Mouse (Mus musculus): Measurements from ENCODE around the gene Herc4. TPM values are rescaled to one million over a fixed set of nuclear protein-coding genes. Genes with fewer than 3 reads are reported as not detected.

The Herc4 gene
- polyA plus RNA-seq, 2 experiments: 21.5 to 33.7 TPM

DNA sequence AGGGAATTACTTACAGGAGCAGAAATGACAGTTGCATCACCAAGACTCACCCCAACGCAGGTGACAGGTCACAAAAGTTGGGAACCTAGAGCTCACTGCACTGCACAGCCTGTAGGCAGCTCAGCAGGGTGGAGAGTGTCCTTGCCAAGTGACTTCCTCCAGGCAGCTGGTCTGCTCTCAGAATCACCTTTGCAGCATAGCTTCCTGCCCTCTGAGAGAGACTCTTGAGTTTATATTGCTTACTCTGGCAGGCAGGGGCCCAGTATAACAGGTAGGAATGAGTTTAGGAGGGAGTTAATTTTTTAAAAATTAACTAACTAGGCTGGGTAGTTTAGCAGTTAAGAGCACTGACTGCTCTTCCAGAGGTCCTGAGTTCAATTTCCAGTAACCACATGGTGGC lies 70.1 kb downstream of the Herc4 start:
- Histone ChIP-seq H3K9ac (replicated peaks) (no peak overlapping the region), H3K27me3 (ENCODE audit: control insufficient read depth, insufficient read depth, low read length) (no peaks in the 10 kb centered on the region), H3K4me1 (replicated peaks; ENCODE audit: control insufficient read depth in 2 of 2, insufficient read depth in 2 of 2, low read length in 1 of 2) (no peaks in the 10 kb centered on the region), H3K9me3 (ENCODE audit: control insufficient read depth, low read length) (no peaks in the 10 kb centered on the region), H3K4me2 (ENCODE audit: low read depth) (no peak overlapping the region), H3K36me3 (replicated peaks; ENCODE audit: control insufficient read depth, insufficient read depth, low read depth) (peaks cover 55% of the 10 kb centered on the region), H3K4me3 (ENCODE audit: insufficient read depth in 1 of 2, low read depth in 2 of 2, low read length in 2 of 2) (no peak overlapping the region), H3K27ac (no peak overlapping the region)
- WGBS (ENCODE audit: insufficient replicate concordance): 64% methylated on average over 1 of the region's 1 CpGs
- ATAC-seq (ENCODE audit: insufficient read depth) (no peak), DNase-seq (ENCODE audit: low read depth in 3 of 3, low spot score in 3 of 3) (no peak)
- TF ChIP-seq CTCF (IDR thresholded peaks at IDR 0.05; ENCODE audit: low read depth): no peak
- no peak for TF ChIP-seq EP300 (IDR thresholded peaks at IDR 0.05; ENCODE audit: low read depth)

DNA sequence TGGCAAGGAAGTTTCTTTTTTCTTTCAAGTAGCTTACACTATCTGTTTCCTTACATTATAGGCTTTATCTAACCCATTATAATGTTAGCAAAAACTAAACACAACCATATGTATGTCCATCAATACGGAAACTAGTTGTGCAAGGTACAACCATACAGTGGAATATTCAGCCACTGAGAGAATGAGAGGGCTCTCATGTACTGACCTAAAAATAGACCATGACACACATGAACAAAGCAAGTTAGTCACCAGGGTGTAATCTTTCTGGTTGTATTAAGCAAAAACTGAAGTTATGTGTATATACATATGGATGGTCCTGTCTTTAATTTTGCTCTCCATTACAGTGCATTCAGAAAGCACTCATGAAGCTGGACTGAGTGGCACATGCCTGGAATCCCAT lies 83.5 kb downstream of the Herc4 start:
- no peak for DNase-seq (ENCODE audit: low read depth in 3 of 3, low spot score in 3 of 3)
- Histone ChIP-seq H3K4me3 (ENCODE audit: insufficient read depth in 1 of 2, low read depth in 2 of 2, low read length in 2 of 2) (no peak overlapping the region), H3K9me3 (ENCODE audit: control insufficient read depth, low read length) (no peaks in the 10 kb centered on the region), H3K27me3 (ENCODE audit: control insufficient read depth, insufficient read depth, low read length) (no peaks in the 10 kb centered on the region), H3K27ac (no peak overlapping the region), H3K9ac (replicated peaks) (no peak overlapping the region), H3K4me2 (ENCODE audit: low read depth) (no peak overlapping the region), H3K4me1 (replicated peaks; ENCODE audit: control insufficient read depth in 2 of 2, insufficient read depth in 2 of 2, low read length in 1 of 2) (no peaks in the 10 kb centered on the region), H3K36me3 (replicated peaks; ENCODE audit: control insufficient read depth, insufficient read depth, low read depth) (peaks cover 76% of the 10 kb centered on the region)
- WGBS (ENCODE audit: insufficient replicate concordance): 91% methylated on average over 1 of the region's 1 CpGs
- TF ChIP-seq CTCF (IDR thresholded peaks at IDR 0.05; ENCODE audit: low read depth) (no peak), EP300 (IDR thresholded peaks at IDR 0.05; ENCODE audit: low read depth) (no peak)
- ATAC-seq (ENCODE audit: insufficient read depth): no peak

DNA sequence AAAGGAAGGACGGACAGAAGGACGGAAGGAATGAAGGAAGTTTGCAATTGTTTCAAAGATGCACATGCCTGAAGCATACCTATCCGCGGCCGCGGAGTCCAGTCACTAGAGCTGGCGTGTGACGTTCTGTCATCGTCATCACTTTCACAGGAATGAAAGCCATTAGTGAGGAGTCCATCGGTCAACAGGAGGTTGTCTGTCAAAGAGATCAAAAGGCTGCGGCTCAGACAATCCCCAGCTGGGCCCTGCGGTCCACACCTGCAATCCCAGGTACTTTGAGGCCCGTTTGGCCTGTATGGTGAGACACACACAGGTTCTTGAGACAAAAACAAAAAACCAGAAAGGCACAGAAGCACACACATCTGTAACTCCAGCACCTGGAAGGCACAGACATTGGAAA lies 93.3 kb downstream of the Herc4 start:
- H3K4me2 ChIP-seq (ENCODE audit: low read depth): peak overlapping the region; percentile 91
- 78% methylated on average over 13 of the region's 13 CpGs for WGBS (ENCODE audit: insufficient replicate concordance)
- peak overlapping the region; percentile 79 to 99 for H3K4me3 ChIP-seq (ENCODE audit: insufficient read depth in 1 of 2, low read depth in 2 of 2, low read length in 2 of 2)
- ATAC-seq (ENCODE audit: insufficient read depth) (no peak), DNase-seq (ENCODE audit: low read depth in 3 of 3, low spot score in 3 of 3) (no peak)
- H3K27me3 ChIP-seq (ENCODE audit: control insufficient read depth, insufficient read depth, low read length): no peaks in the 10 kb centered on the region
- H3K36me3 ChIP-seq (replicated peaks; ENCODE audit: control insufficient read depth, insufficient read depth, low read depth): peaks cover 35% of the 10 kb centered on the region
- peak overlapping the region; percentile 74 for H3K9ac ChIP-seq (replicated peaks)
- H3K27ac ChIP-seq: no peak overlapping the region
- peaks cover 17 to 18% of the 10 kb centered on the region in 2 experiments for H3K4me1 ChIP-seq (replicated peaks; ENCODE audit: control insufficient read depth in 2 of 2, insufficient read depth in 2 of 2, low read length in 1 of 2)
- no peak for TF ChIP-seq CTCF (IDR thresholded peaks at IDR 0.05; ENCODE audit: low read depth)
- no peak for TF ChIP-seq EP300 (IDR thresholded peaks at IDR 0.05; ENCODE audit: low read depth)
- no peaks in the 10 kb centered on the region for H3K9me3 ChIP-seq (ENCODE audit: control insufficient read depth, low read length)

DNA sequence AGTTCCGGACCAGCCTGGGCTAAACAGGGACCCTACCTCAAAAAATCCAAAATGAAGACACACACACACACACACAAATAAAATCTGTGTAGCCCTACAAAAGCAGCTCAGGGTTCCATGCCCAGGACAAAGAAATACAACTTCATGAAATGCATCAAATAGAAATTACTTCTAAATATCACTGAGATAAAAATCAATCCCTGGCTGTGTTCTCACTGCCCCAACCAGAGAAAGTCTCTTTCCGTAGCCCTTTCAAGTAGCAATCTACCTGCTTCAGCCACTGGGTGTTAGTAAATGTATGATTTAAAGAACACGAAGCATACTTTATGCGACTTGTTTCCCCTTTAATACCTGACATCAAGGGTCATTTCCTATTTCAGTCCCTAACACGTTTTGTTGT lies 93.7 kb downstream of the Herc4 start:
- Histone ChIP-seq H3K4me2 (ENCODE audit: low read depth) (peak overlapping the region; percentile 91), H3K9me3 (ENCODE audit: control insufficient read depth, low read length) (no peaks in the 10 kb centered on the region), H3K36me3 (replicated peaks; ENCODE audit: control insufficient read depth, insufficient read depth, low read depth) (peaks cover 33% of the 10 kb centered on the region), H3K4me1 (replicated peaks; ENCODE audit: control insufficient read depth in 2 of 2, insufficient read depth in 2 of 2, low read length in 1 of 2) (peaks cover 17 to 18% of the 10 kb centered on the region in 2 experiments), H3K9ac (replicated peaks) (peak overlapping the region; percentile 74), H3K4me3 (ENCODE audit: insufficient read depth in 1 of 2, low read depth in 2 of 2, low read length in 2 of 2) (peak overlapping the region; percentile 79 to 99), H3K27ac (no peak overlapping the region), H3K27me3 (ENCODE audit: control insufficient read depth, insufficient read depth, low read length) (no peaks in the 10 kb centered on the region)
- no peak for ATAC-seq (ENCODE audit: insufficient read depth)
- 25% methylated on average over 5 of the region's 5 CpGs for WGBS (ENCODE audit: insufficient replicate concordance)
- no peak for DNase-seq (ENCODE audit: low read depth in 3 of 3, low spot score in 3 of 3)
- TF ChIP-seq EP300 (IDR thresholded peaks at IDR 0.05; ENCODE audit: low read depth) (no peak), CTCF (IDR thresholded peaks at IDR 0.05; ENCODE audit: low read depth) (no peak)

DNA sequence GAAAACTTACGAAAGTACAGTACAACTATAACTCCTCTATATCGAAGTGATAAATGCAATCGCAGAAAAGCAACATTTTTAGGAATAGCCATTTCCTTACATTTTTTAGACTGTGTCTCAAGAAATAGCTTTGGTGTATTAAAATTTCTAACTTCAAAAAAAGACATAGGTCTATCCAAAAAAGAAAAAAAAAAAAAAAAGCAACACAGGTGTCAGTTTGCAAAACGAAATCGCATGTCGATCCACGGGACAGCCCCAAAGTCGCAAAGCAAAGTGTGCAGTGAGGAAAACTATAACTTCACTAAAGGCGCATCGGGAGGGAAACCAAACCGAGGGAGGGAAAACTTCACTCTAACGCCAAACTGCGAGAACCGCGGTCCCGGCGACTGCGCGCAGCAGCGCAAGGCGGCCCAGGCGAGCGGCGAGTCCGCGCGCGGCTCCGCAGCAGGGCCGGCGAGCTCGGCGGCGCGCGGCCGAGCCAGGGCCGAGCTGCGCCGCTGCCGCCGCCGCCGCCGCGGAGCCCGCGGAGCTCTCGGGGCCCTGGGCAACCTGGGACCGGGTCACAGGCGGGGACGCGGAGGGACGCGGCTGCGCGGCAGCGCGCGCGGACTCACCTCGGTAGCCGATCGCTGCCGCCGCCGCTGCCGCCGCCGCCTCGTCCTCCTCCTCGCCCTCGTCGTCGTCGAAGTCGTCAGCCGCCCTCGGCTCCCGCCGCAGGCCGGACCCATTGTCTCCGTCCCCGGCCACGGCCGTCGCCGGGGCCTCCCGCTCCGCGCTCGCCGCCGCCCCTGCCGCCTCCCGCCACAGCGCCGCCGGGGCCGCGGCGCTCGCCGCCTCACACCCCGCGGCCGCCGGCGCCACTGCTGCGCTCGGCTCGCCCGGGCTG lies 94.6 kb downstream of the Herc4 start:
- peaks cover 17 to 18% of the 10 kb centered on the region in 2 experiments for H3K4me1 ChIP-seq (replicated peaks; ENCODE audit: control insufficient read depth in 2 of 2, insufficient read depth in 2 of 2, low read length in 1 of 2)
- DNase-seq (ENCODE audit: low read depth in 3 of 3, low spot score in 3 of 3): peak; percentile 34 to 41 (median 36)
- H3K4me2 ChIP-seq (ENCODE audit: low read depth): peak overlapping the region; percentile 91
- H3K9ac ChIP-seq (replicated peaks): peak overlapping the region; percentile 74
- H3K27ac ChIP-seq: peak overlapping the region; percentile 43
- ATAC-seq (ENCODE audit: insufficient read depth): peak; percentile 76
- WGBS (ENCODE audit: insufficient replicate concordance): under 1% methylated on average over 64 of the region's 113 CpGs
- no peaks in the 10 kb centered on the region for H3K9me3 ChIP-seq (ENCODE audit: control insufficient read depth, low read length)
- no peaks in the 10 kb centered on the region for H3K27me3 ChIP-seq (ENCODE audit: control insufficient read depth, insufficient read depth, low read length)
- peak overlapping the region; percentile 79 to 99 for H3K4me3 ChIP-seq (ENCODE audit: insufficient read depth in 1 of 2, low read depth in 2 of 2, low read length in 2 of 2)
- TF ChIP-seq EP300 (IDR thresholded peaks at IDR 0.05; ENCODE audit: low read depth) (no peak), CTCF (IDR thresholded peaks at IDR 0.05; ENCODE audit: low read depth) (no peak)
- peaks cover 25% of the 10 kb centered on the region for H3K36me3 ChIP-seq (replicated peaks; ENCODE audit: control insufficient read depth, insufficient read depth, low read depth)
